Mouse (Mus musculus) right cerebral cortex, adult 2 months (tissue): ENCODE data around the gene Pde1b.
A peak's percentile ranks its signal among the peaks of the same experiment; 100 is the strongest.

Experiments
- DNase-seq, 2 experiments: peaks; one replicate each; pipeline ENCODE4 v3.0.0; 2021 to 2022; ENCODE audit warnings: low spot score in 2 of 2

The Pde1b gene

GRCm38 (mm10) chr15:103551053-103551452 is 48.2 kb downstream of the Pde1b start:
- no peak for DNase-seq

GRCm38 (mm10) chr15:103552096-103552690 is 49.4 kb downstream of the Pde1b start:
- peak in 1 of 2 experiments; percentile 80 for DNase-seq

GRCm38 (mm10) chr15:103564981-103565380 is 62.1 kb downstream of the Pde1b start, which contains the start of gene Glycam1:
TSS of gene Glycam1 (minus strand) at chr15:103565081.
- no peak for DNase-seq
